Mouse (Mus musculus): ENCODE measurements around the gene Edar. TPM values are rescaled to one million over a fixed set of nuclear protein-coding genes. Genes with fewer than 3 reads are reported as not detected.

Edar gene
- polyA plus RNA-seq, 1 experiment from 2014 or later, result 0.23 TPM

DNA sequence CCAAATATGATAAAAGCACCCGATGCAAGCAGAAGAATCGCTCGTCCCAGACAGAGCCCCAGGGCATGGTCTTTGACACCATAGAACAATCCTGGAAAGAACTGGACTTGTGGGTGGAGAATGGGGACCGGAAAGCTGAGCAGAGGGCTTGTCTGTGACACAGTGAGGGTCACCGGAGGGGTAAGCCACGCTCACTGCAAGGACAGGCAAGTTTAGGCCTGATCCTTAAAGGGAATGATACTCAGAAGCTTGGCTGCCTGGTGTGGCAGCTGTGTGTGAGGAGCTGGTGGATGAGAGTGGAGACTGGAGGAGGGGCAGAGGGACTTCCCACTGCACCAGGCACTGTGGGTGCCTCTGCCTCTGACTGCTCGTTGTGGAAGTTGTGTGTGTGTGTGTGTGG, 15.6 kb upstream of the Edar start:
- no peak for ATAC-seq (ENCODE audit: low read depth)
- H3K36me3 ChIP-seq (ENCODE audit: control insufficient read depth, insufficient read depth, low read length), result no peaks in the 10 kb centered on the region
- H3K9ac ChIP-seq (ENCODE audit: low read length), result no peak overlapping the region
- H3K4me3 ChIP-seq (ENCODE audit: low read length), result no peak overlapping the region
- no peaks in the 10 kb centered on the region for H3K9me3 ChIP-seq (ENCODE audit: control insufficient read depth, low read length)
- H3K27ac ChIP-seq (ENCODE audit: low read length), result no peak overlapping the region
- no peaks in the 10 kb centered on the region for H3K4me1 ChIP-seq (replicated peaks; ENCODE audit: control insufficient read depth, insufficient read depth, low read length)
- H3K4me2 ChIP-seq (ENCODE audit: low read depth, low read length), result no peak overlapping the region
- no peaks in the 10 kb centered on the region for H3K27me3 ChIP-seq (ENCODE audit: control insufficient read depth, insufficient read depth, low read depth, low read length)
- WGBS, result 65% methylated on average over 7 of the region's 7 CpGs

DNA sequence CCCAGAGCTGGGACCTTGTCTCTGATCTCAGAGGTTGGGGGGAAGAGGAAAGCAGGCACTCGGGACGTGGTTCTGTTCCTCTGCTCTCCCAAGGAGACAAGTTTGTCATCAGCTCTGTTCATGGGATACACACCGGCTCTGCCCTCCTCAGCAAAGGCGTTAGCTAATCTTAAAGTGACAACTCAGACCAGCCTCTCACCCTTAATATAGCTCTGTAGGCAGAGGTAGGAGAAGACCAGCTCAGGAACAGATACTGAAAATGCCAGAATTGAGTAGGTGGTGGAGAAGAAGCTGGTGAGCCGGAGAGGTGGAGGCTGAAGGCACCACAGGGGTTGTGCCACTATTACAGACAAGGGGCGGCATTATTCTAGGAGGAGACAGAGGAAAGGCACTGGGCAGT, 3.8 kb upstream of the Edar start:
- ATAC-seq (ENCODE audit: low read depth), result no peak
- Histone ChIP-seq H3K27ac (ENCODE audit: low read length) (no peak overlapping the region), H3K36me3 (ENCODE audit: control insufficient read depth, insufficient read depth, low read length) (no peaks in the 10 kb centered on the region), H3K9me3 (ENCODE audit: control insufficient read depth, low read length) (no peaks in the 10 kb centered on the region), H3K9ac (ENCODE audit: low read length) (no peak overlapping the region), H3K4me1 (replicated peaks; ENCODE audit: control insufficient read depth, insufficient read depth, low read length) (no peaks in the 10 kb centered on the region; the same call in 1 of the 2 replicates), H3K27me3 (ENCODE audit: control insufficient read depth, insufficient read depth, low read depth, low read length) (no peaks in the 10 kb centered on the region; the same call in 1 of the 2 replicates), H3K4me2 (ENCODE audit: low read depth, low read length) (no peak overlapping the region), H3K4me3 (ENCODE audit: low read length) (no peak overlapping the region)
- WGBS, result 66% methylated on average over 6 of the region's 6 CpGs

DNA sequence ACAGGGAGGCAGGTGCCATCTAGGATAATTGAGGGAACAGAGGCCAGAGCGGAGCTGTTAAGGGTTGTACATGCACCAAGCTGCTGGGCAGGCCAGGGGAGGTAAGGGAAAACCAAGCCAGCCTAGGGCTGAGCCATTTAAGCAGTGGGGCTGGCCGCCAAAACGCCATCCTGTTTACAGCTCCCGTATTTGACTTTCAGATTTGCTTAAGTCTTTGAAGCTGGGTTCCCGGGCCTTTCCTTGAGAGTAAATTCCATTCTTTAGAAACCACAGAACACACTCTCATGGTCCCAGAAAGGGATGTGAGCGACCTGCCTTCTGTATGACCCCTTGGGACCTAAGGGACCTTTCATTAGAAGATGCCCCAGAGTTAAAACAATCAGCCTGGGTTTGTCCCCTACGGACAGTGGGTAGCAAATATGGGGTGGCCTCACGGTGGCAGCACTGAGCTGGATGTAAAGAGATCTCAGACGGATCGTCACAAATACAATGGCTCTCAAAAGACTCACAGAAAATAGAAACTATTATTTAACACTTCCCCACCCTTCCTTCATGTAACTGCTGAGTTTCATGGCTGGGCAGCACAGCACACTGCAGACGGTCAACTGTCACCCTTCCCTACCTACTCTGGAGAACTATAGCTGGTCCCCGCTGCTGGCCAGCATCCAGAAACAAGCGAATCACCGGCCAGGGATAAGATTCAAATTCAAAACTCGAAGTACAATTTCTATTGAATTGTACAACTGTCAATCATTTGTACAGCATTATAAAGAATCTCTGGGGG, 2.0 kb downstream of the Edar start:
- WGBS, result 36% methylated on average over 15 of the region's 15 CpGs
- H3K4me2 ChIP-seq (ENCODE audit: low read depth, low read length), result peak overlapping the region; percentile 23
- H3K36me3 ChIP-seq (ENCODE audit: control insufficient read depth, insufficient read depth, low read length), result no peaks in the 10 kb centered on the region
- H3K4me1 ChIP-seq (replicated peaks; ENCODE audit: control insufficient read depth, insufficient read depth, low read length), result peaks cover 2% of the 10 kb centered on the region; the same call in 1 of the 2 replicates
- no peak overlapping the region for H3K27ac ChIP-seq (ENCODE audit: low read length)
- no peaks in the 10 kb centered on the region; the same call in 1 of the 2 replicates for H3K27me3 ChIP-seq (ENCODE audit: control insufficient read depth, insufficient read depth, low read depth, low read length)
- no peaks in the 10 kb centered on the region for H3K9me3 ChIP-seq (ENCODE audit: control insufficient read depth, low read length)
- 0 out of 2 replicates have a peak overlapping the region, but pooled peaks have one; percentile 34 for H3K9ac ChIP-seq (ENCODE audit: low read length)
- peak overlapping the region; percentile 13 for H3K4me3 ChIP-seq (ENCODE audit: low read length)
- ATAC-seq (ENCODE audit: low read depth), result peak; percentile 66

DNA sequence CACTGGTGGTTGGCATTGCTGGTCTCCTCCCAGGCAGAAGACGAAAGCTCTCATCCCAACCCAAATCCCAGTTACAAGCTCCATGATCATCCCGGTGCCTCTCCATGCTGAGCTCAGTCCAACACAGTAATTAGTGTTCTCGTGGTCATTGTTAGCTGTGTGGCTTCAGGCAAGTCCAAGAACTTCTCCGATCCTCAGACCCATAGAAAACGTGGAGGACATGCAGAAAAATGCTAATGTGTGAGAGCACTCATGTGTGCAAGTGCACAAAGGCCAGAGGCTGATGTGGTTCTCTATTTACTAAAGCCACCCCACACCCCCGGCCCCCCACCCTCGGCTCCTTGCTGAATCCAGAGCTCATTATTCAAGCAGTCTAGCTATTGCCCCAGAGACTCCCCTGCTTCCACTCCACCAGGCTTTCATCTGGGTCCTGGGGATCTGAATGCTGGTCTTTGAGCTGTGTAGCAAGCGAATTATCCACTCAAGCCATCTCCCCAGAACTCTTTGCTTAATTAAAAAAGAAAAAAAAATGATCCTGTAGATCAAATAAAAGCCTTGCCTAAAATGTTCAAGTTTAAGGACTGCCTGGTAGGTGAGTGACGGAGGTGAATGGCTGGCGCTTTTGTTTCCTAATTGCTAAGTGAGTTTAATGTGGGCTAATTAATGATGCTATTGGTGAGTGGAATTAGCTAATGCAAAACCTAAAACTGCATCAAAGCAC, 2.7 kb downstream of the Edar start:
- H3K27ac ChIP-seq (ENCODE audit: low read length), result no peak overlapping the region
- ATAC-seq (ENCODE audit: low read depth), result no peak
- H3K4me1 ChIP-seq (replicated peaks; ENCODE audit: control insufficient read depth, insufficient read depth, low read length), result peaks cover 2% of the 10 kb centered on the region; the same call in 1 of the 2 replicates
- no peaks in the 10 kb centered on the region; the same call in 1 of the 2 replicates for H3K27me3 ChIP-seq (ENCODE audit: control insufficient read depth, insufficient read depth, low read depth, low read length)
- no peaks in the 10 kb centered on the region for H3K36me3 ChIP-seq (ENCODE audit: control insufficient read depth, insufficient read depth, low read length)
- H3K9me3 ChIP-seq (ENCODE audit: control insufficient read depth, low read length), result no peaks in the 10 kb centered on the region
- H3K9ac ChIP-seq (ENCODE audit: low read length), result no peak overlapping the region
- no peak overlapping the region for H3K4me3 ChIP-seq (ENCODE audit: low read length)
- peak overlapping the region; percentile 23; the same call in 1 of the 2 replicates for H3K4me2 ChIP-seq (ENCODE audit: low read depth, low read length)
- 70% methylated on average over 10 of the region's 10 CpGs for whole genome bisulfite sequencing

DNA sequence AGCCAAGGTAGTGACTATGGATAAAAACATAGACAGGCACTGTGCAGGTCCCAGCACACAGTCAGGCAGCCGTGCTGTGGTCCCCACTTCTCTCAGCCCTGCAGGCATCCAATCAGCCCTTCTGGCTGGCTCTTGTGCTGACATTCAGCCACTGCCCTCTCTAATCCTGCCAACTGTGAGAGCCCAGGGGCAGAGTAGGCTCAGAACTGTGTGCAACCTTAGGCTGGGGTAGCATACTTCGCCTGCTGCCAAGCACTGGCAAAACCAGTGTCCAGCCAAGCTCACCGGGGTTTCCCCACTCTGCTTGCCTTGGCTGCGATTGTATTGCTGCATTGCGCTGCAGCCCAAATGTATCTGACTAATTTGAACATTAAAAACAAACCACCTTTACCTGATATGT, 11.6 kb downstream of the Edar start:
- no peaks in the 10 kb centered on the region for H3K4me1 ChIP-seq (replicated peaks; ENCODE audit: control insufficient read depth, insufficient read depth, low read length)
- no peaks in the 10 kb centered on the region for H3K9me3 ChIP-seq (ENCODE audit: control insufficient read depth, low read length)
- no peak; the same call in 1 of the 2 replicates for ATAC-seq (ENCODE audit: low read depth)
- H3K9ac ChIP-seq (ENCODE audit: low read length), result no peak overlapping the region
- WGBS, result 79% methylated on average over 5 of the region's 5 CpGs
- H3K36me3 ChIP-seq (ENCODE audit: control insufficient read depth, insufficient read depth, low read length), result no peaks in the 10 kb centered on the region
- H3K27ac ChIP-seq (ENCODE audit: low read length), result no peak overlapping the region
- H3K4me2 ChIP-seq (ENCODE audit: low read depth, low read length), result no peak overlapping the region
- H3K4me3 ChIP-seq (ENCODE audit: low read length), result no peak overlapping the region
- H3K27me3 ChIP-seq (ENCODE audit: control insufficient read depth, insufficient read depth, low read depth, low read length), result no peaks in the 10 kb centered on the region

DNA sequence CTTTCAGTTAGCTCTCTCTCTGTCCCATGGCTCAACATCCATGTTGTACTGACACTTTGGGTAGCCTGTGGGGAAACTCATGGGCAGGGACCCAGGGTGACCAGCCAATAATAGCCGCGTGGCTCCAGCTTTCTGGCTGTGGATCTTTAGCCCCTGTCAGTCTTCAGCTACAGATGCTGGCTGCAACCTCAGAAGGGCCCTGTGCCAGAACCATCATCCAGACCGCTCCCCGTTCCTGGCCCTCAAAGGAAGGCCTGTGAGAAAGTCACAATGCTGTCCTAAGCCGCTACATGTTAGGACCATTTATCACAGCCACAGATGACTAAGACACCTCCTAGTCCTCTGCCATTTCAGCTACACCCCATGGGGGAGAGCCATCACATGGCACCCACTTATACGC, 12.0 kb downstream of the Edar start:
- H3K27ac ChIP-seq (ENCODE audit: low read length), result no peak overlapping the region
- no peaks in the 10 kb centered on the region for H3K9me3 ChIP-seq (ENCODE audit: control insufficient read depth, low read length)
- no peaks in the 10 kb centered on the region for H3K27me3 ChIP-seq (ENCODE audit: control insufficient read depth, insufficient read depth, low read depth, low read length)
- H3K4me2 ChIP-seq (ENCODE audit: low read depth, low read length), result no peak overlapping the region
- no peak overlapping the region for H3K9ac ChIP-seq (ENCODE audit: low read length)
- ATAC-seq (ENCODE audit: low read depth), result peak; percentile 86
- WGBS, result 50% methylated on average over 6 of the region's 6 CpGs
- H3K4me3 ChIP-seq (ENCODE audit: low read length), result no peak overlapping the region
- H3K4me1 ChIP-seq (replicated peaks; ENCODE audit: control insufficient read depth, insufficient read depth, low read length), result no peaks in the 10 kb centered on the region
- no peaks in the 10 kb centered on the region for H3K36me3 ChIP-seq (ENCODE audit: control insufficient read depth, insufficient read depth, low read length)

DNA sequence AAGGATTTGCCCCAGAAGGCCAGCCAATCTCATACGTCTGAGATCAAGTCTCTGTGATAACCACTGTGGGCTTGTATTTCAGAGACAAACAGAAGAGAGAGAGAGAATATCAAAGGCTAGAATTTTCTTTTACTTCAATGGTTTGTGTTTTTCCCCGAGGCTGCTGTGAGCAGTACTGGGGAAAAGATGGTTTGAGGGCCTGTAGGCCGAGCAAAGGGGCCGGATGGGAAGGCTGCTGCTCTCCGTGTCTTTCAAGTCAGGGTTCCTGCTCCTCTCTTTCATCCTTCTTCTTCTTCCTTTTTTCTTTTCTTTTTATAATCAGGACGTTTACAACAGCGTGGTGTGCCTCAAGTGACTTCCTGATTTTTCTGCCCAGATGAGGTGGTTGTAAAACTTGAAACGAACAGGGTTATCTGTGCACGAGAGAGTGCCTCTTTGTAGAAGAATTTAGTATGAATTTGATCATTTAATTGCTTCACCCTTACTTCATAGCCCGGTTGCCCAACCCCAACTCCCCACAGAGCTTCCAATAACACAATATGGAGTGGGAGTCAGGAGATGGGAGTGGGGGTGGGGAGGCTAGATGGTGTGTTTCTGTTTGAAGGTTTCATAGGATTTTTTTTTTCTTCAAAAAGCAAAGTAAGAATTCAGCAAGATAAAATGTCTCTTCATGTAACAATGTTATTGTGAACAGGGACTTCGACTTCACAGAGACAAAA, 16.0 kb downstream of the Edar start:
- Histone ChIP-seq H3K9me3 (ENCODE audit: control insufficient read depth, low read length) (no peaks in the 10 kb centered on the region), H3K36me3 (ENCODE audit: control insufficient read depth, insufficient read depth, low read length) (no peaks in the 10 kb centered on the region), H3K9ac (ENCODE audit: low read length) (no peak overlapping the region), H3K4me2 (ENCODE audit: low read depth, low read length) (no peak overlapping the region), H3K4me1 (replicated peaks; ENCODE audit: control insufficient read depth, insufficient read depth, low read length) (no peaks in the 10 kb centered on the region), H3K4me3 (ENCODE audit: low read length) (no peak overlapping the region), H3K27me3 (ENCODE audit: control insufficient read depth, insufficient read depth, low read depth, low read length) (no peaks in the 10 kb centered on the region), H3K27ac (ENCODE audit: low read length) (no peak overlapping the region)
- WGBS, result 52% methylated on average over 11 of the region's 11 CpGs
- no peak for ATAC-seq (ENCODE audit: low read depth)

DNA sequence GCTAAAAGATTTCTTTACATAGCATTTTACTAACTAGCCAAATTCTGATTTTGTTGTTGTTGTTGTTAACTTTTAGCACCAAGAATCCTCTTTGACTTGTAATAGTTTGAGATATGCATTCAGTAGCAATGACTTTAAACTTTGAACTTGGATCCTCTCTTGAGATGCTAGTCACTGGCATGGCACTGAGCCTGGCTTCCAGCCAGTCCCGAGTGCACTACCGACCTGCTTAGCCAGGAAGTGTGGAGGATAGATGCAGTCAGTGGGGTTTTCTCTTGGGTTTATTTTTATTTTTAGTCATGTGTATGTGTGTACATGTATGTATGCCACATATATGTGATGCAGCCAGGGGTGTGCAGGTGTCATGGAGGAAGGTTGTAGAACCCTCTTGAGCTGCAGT, 17.7 kb downstream of the Edar start:
- no peaks in the 10 kb centered on the region for H3K9me3 ChIP-seq (ENCODE audit: control insufficient read depth, low read length)
- no peak overlapping the region for H3K4me2 ChIP-seq (ENCODE audit: low read depth, low read length)
- H3K4me3 ChIP-seq (ENCODE audit: low read length), result no peak overlapping the region
- H3K27me3 ChIP-seq (ENCODE audit: control insufficient read depth, insufficient read depth, low read depth, low read length), result no peaks in the 10 kb centered on the region
- H3K27ac ChIP-seq (ENCODE audit: low read length), result no peak overlapping the region
- H3K9ac ChIP-seq (ENCODE audit: low read length), result no peak overlapping the region
- peaks cover 1% of the 10 kb centered on the region for H3K4me1 ChIP-seq (replicated peaks; ENCODE audit: control insufficient read depth, insufficient read depth, low read length)
- ATAC-seq (ENCODE audit: low read depth), result no peak
- WGBS, result 15% methylated on average over 2 of the region's 2 CpGs
- H3K36me3 ChIP-seq (ENCODE audit: control insufficient read depth, insufficient read depth, low read length), result no peaks in the 10 kb centered on the region

DNA sequence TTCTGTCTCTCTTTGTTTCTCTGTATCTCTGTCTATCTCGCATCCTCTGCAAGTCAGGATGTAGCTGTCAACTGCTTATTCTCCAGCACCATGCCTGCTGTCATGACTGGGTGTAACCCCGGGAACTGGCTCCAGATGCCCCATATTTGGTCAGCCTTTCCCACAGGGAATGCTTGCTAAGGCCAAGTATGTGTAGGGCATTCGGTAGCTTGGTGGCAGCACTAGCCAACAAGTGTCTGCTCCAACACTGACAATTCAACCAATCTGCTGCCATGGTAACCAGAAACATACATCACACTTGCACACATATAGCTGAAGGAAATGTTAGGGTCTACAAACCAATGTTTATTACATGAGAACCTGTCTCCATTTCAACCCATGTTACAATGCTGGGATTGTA, 21.8 kb downstream of the Edar start:
- WGBS, result 55% methylated on average over 3 of the region's 3 CpGs
- Histone ChIP-seq H3K27ac (ENCODE audit: low read length) (no peak overlapping the region), H3K9me3 (ENCODE audit: control insufficient read depth, low read length) (no peaks in the 10 kb centered on the region), H3K4me3 (ENCODE audit: low read length) (no peak overlapping the region), H3K36me3 (ENCODE audit: control insufficient read depth, insufficient read depth, low read length) (no peaks in the 10 kb centered on the region), H3K4me1 (replicated peaks; ENCODE audit: control insufficient read depth, insufficient read depth, low read length) (peaks cover 13% of the 10 kb centered on the region), H3K9ac (ENCODE audit: low read length) (no peak overlapping the region), H3K4me2 (ENCODE audit: low read depth, low read length) (no peak overlapping the region), H3K27me3 (ENCODE audit: control insufficient read depth, insufficient read depth, low read depth, low read length) (no peaks in the 10 kb centered on the region)
- no peak for ATAC-seq (ENCODE audit: low read depth)

All from lung, embryonic 16.5 days (tissue).